ENCODE assay signal across 21 mouse cellular contexts in the genomic region with DNA sequence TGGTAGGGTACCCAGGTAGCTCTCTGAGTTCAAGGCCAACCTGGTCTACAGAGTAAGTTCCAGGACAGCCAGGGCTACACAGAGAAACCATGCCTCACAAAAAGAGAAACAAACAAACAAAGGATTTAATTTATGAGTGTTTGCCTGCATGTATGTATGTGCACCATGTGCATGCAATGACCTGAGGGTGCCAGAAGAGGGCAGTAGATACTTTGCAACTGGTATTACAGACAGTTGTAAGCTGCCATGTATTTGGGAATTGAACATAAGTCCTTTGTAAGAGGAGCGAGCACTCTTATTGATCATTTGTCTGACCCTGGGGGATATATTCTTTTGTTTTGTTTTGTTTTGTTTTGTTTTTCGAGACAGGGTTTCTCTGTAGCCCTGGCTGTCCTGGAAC. TPM values are rescaled to one million over a fixed set of nuclear protein-coding genes. Genes with fewer than 3 reads are reported as not detected.
A peak's percentile ranks its signal among the peaks of the same experiment; 100 is the strongest.
DNase-seq lines count a peak whose midpoint lies in the region; TF ChIP-seq lines count a peak whose summit lies in the region.
"Had no signal": no experiment of that assay in that cellular context is flagged by ENCODE, and none has a peak within 500 bp of the region (broad histone marks: within the 10 kb centered on the region; RNA-seq: fewer than 3 reads in every experiment).

No protein-coding gene starts in this region.

- DNase-seq in layer of hippocampus, adult 2 months (ENCODE audit: low spot score in 2 of 2), result no peak
- DNase-seq in layer of hippocampus, adult 9-11 months, result no peak
- DNase-seq in A20 (ENCODE audit: low read depth, low spot score) (peak; percentile 7), ZHBTc4 (ENCODE audit: low read depth, low spot score) (peak; percentile 75)
- DNase-seq in left cerebral cortex, adult 9 months (ENCODE audit: low spot score in 2 of 2), result no peak
- DNase-seq in cerebellum, postnatal 10 days, result no peak
- DNase-seq: adrenal gland, adult 2 months; cerebellum, adult 18-20 months; cerebellum, postnatal 25 days; gastrocnemius, postnatal 36 days; heart, adult 2 months; heart, postnatal 14 days; kidney, adult 9 months; kidney, postnatal 25 days; lung, postnatal 10 days had no signal

- peak; percentile 30; the same call in 1 of the 2 replicates for TF ChIP-seq CTCF in layer of hippocampus, adult 2 months (conservative IDR thresholded peaks at IDR 0.05)
- peak; percentile 90 for TF ChIP-seq CTCF in E14TG2a.4 (conservative IDR thresholded peaks at IDR 0.05; ENCODE audit: low read length)

- no peaks in the 10 kb centered on the region for H3K36me3 ChIP-seq in E14TG2a.4 (ENCODE audit: insufficient read depth, low read length)
- H3K36me3 ChIP-seq: embryonic facial prominence, embryonic 12.5 days; heart, embryonic 13.5 days; limb, embryonic 13.5 days; liver, embryonic 15.5 days; midbrain, embryonic 12.5 days had no signal

- no peak overlapping the region for H3K4me3 ChIP-seq in layer of hippocampus, adult 2 months
- no peak overlapping the region for H3K4me3 ChIP-seq in E14TG2a.4 (replicated peaks; ENCODE audit: low read length)
- H3K4me3 ChIP-seq: embryonic facial prominence, embryonic 12.5 days; heart, adult 2 months; heart, embryonic 13.5 days; limb, embryonic 13.5 days; liver, embryonic 15.5 days; midbrain, embryonic 12.5 days had no signal

- peaks cover 5% of the 10 kb centered on the region; the same call in 1 of the 2 replicates for H3K9me3 ChIP-seq in E14TG2a.4 (ENCODE audit: low read length)
- H3K9me3 ChIP-seq: liver, embryonic 15.5 days had no signal

- no peaks in the 10 kb centered on the region for H3K4me1 ChIP-seq in E14TG2a.4 (replicated peaks; ENCODE audit: low read depth, low read length)
- H3K4me1 ChIP-seq: embryonic facial prominence, embryonic 12.5 days; heart, embryonic 13.5 days; limb, embryonic 13.5 days; liver, embryonic 15.5 days; midbrain, embryonic 12.5 days had no signal

- no peaks in the 10 kb centered on the region for H3K27me3 ChIP-seq in E14TG2a.4 (ENCODE audit: insufficient read depth, low read length)
- H3K27me3 ChIP-seq: embryonic facial prominence, embryonic 12.5 days; heart, embryonic 13.5 days; limb, embryonic 13.5 days; liver, embryonic 15.5 days; midbrain, embryonic 12.5 days had no signal

- H3K27ac ChIP-seq in layer of hippocampus, adult 2 months, result no peak overlapping the region
- H3K27ac ChIP-seq: embryonic facial prominence, embryonic 12.5 days; heart, adult 2 months; heart, embryonic 13.5 days; limb, embryonic 13.5 days; liver, embryonic 15.5 days; midbrain, embryonic 12.5 days had no signal

RNA-seq across cellular contexts. Expression of a gene that starts 10.7 kb away (rescaled TPM):
- total RNA-seq in layer of hippocampus, adult 2 months (2021), result 10 to 100 TPM; 14.1 to 17.4 TPM

Comparison
In these comparisons a context has a peak if more than half of its experiments do, and no peak if none do; other contexts are left out.
1. DNase-seq: peak in A20 (single experiment) and ZHBTc4 (single experiment); none in layer of hippocampus, adult 2 months (0 of 2), layer of hippocampus, adult 9-11 months (single experiment), left cerebral cortex, adult 9 months (0 of 2) and cerebellum, postnatal 10 days (0 of 2).